Mouse (Mus musculus) liver, embryonic 14.5 days (tissue): ENCODE measurements around the gene Eya4. TPM values are rescaled to one million over a fixed set of nuclear protein-coding genes. Genes with fewer than 3 reads are reported as not detected.

ENCODE experiments used
- ATAC-seq: fragments of 200-750 bp; cut with Nextera tagmentation; 2 replicates; pipeline ENCODE4 v1.8.0; 2017; ENCODE audit warnings: moderate number of reproducible peaks, mild to moderate bottlenecking, moderate library complexity; ENCODE audit not compliant: insufficient read depth
- DNase-seq, 3 experiments: peaks; one replicate each; pipeline ENCODE4 v3.0.0-alpha.2; 2012 to 2013; ENCODE audit warnings: low read depth in 3 of 3, low spot score in 3 of 3
- H3K27ac ChIP-seq: fragments of 300-500 bp; sonication (generic); 2 replicates; pipeline ENCODE4 v1.5.1; 2014; ENCODE audit warnings: moderate library complexity, mild to moderate bottlenecking, control low read depth, inconsistent platforms
- H3K27me3 ChIP-seq: fragments of 300-500 bp; sonication (generic); 2 replicates; pipeline ENCODE4 v1.6.1; 2014; ENCODE audit warnings: mild to moderate bottlenecking, low read length, moderate library complexity; ENCODE audit not compliant: control insufficient read depth, insufficient read depth
- H3K36me3 ChIP-seq: fragments of 300-500 bp; sonication (generic); replicated peaks from 2 replicates; pipeline ENCODE4 v1.6.1; 2014; ENCODE audit warnings: low read depth; ENCODE audit not compliant: control insufficient read depth, insufficient read depth
- H3K4me1 ChIP-seq, 2 experiments: fragments of 200-500 bp in 1 of 2; fragments of 300-500 bp in 1 of 2; sonication (generic) in 1 of 2; replicated peaks; 2 replicates each; pipeline ENCODE4 v1.6.1; 2012 to 2014; ENCODE audit warnings: antibody characterized with exemption in 1 of 2, inconsistent platforms in 1 of 2, low read length in 1 of 2; ENCODE audit not compliant: control insufficient read depth in 2 of 2, insufficient read depth in 2 of 2
- H3K4me2 ChIP-seq: fragments of 300-500 bp; sonication (generic); 2 replicates; pipeline ENCODE4 v1.6.1; 2014; ENCODE audit warnings: low read depth, mild to moderate bottlenecking, control low read depth, moderate library complexity
- H3K4me3 ChIP-seq, 2 experiments: fragments of 200-500 bp in 1 of 2; fragments of 300-500 bp in 1 of 2; sonication (generic) in 1 of 2; 2 replicates each; pipeline ENCODE4 v1.5.1; 2012 to 2014; ENCODE audit warnings: low read depth in 2 of 2, low read length in 2 of 2, mild to moderate bottlenecking in 2 of 2, control low read depth in 1 of 2, inconsistent platforms in 1 of 2, moderate library complexity in 1 of 2; ENCODE audit not compliant: insufficient read depth in 1 of 2
- H3K9ac ChIP-seq: fragments of 300-500 bp; sonication (generic); replicated peaks from 2 replicates; pipeline ENCODE4 v1.6.1; 2014; ENCODE audit warnings: mild to moderate bottlenecking, control low read depth, moderate library complexity
- H3K9me3 ChIP-seq: fragments of 300-500 bp; sonication (generic); 2 replicates; pipeline ENCODE4 v1.6.1; 2016; ENCODE audit warnings: low read length, mixed read lengths; ENCODE audit not compliant: control insufficient read depth
- CTCF ChIP-seq: IDR thresholded peaks from 2 replicates; pipeline ENCODE4 v1.5.1; 2016; ENCODE audit warnings: antibody characterized with exemption, low read depth, control low read depth
- EP300 ChIP-seq: IDR thresholded peaks from 2 replicates; pipeline ENCODE4 v1.6.1; 2016; ENCODE audit warnings: antibody characterized with exemption, low read depth
- WGBS: fragments of 180-500 bp; shearing (Covaris S2); extraction: QIAGEN DNeasy Blood & Tissue Kit; methylation state at CpG from one replicate; pipeline ENCODE4 v1.1.7; 2014; ENCODE audit not compliant: insufficient replicate concordance; 5-methylcytosine and 5-hydroxymethylcytosine counted together
- polyA plus RNA-seq, 2 experiments: library from polyadenylated mRNA; depleted of rRNA in 1 of 2; stranded (reverse) in 1 of 2; unstranded in 1 of 2; fragments of >200 nt; fragmentation: Nextera tagmentation in 1 of 2; extraction: Ambion mirVana in 1 of 2; gene quantifications; 2 replicates each; pipeline versions ENCODE4 v1.2.1 to v1.2.3; 2012 to 2014

Gene Eya4
- polyA plus RNA-seq, 2 experiments = 0.13 to 0.19 TPM

GRCm38 (mm10) chr10:23349392-23350010 is 1.1 kb downstream of the Eya4 start:
- H3K4me3 ChIP-seq = peak overlapping the region; percentile 7 to 45
- H3K4me1 ChIP-seq = no peaks in the 10 kb centered on the region
- DNase-seq (no peak), ATAC-seq (no peak)
- H3K27me3 ChIP-seq = peaks cover 44% of the 10 kb centered on the region
- H3K27ac ChIP-seq = no peak overlapping the region
- peak overlapping the region; percentile 53 for H3K4me2 ChIP-seq
- no peak overlapping the region for H3K9ac ChIP-seq
- no peaks in the 10 kb centered on the region for H3K36me3 ChIP-seq
- TF ChIP-seq EP300 (no peak), CTCF (no peak)
- 1% methylated on average over 32 of the region's 33 CpGs for WGBS
- H3K9me3 ChIP-seq = no peaks in the 10 kb centered on the region

- no peaks in the 10 kb centered on the region for H3K4me1 ChIP-seq
- no peaks in the 10 kb centered on the region for H3K36me3 ChIP-seq
- peaks cover 44% of the 10 kb centered on the region for H3K27me3 ChIP-seq
- DNase-seq (no peak), ATAC-seq (no peak)
- H3K4me2 ChIP-seq = peak overlapping the region; percentile 53
- no peak overlapping the region for H3K9ac ChIP-seq
- TF ChIP-seq CTCF (no peak), EP300 (no peak)
- no peaks in the 10 kb centered on the region for H3K9me3 ChIP-seq
- WGBS = 1% methylated on average over 22 of the region's 22 CpGs
- H3K4me3 ChIP-seq = peak overlapping the region; percentile 7 to 12; a peak in 2 of 4 replicates
- no peak overlapping the region for H3K27ac ChIP-seq
Observed at GRCm38 (mm10) chr10:23348893-23349391, 1.6 kb downstream of the Eya4 start.

GRCm38 (mm10) chr10:23348101-23348892 is 2.3 kb downstream of the Eya4 start:
- 2% methylated on average over 34 of the region's 34 CpGs for WGBS
- TF ChIP-seq EP300 (no peak), CTCF (no peak)
- H3K9ac ChIP-seq = no peak overlapping the region
- no peaks in the 10 kb centered on the region for H3K4me1 ChIP-seq
- DNase-seq (no peak), ATAC-seq (no peak)
- no peak overlapping the region for H3K4me2 ChIP-seq
- no peaks in the 10 kb centered on the region for H3K9me3 ChIP-seq
- H3K27ac ChIP-seq = no peak overlapping the region
- H3K4me3 ChIP-seq = no peak overlapping the region
- H3K36me3 ChIP-seq = no peaks in the 10 kb centered on the region
- peaks cover 44% of the 10 kb centered on the region for H3K27me3 ChIP-seq

- TF ChIP-seq EP300 (no peak), CTCF (no peak)
- Histone ChIP-seq H3K27me3 (no peaks in the 10 kb centered on the region), H3K9me3 (no peaks in the 10 kb centered on the region), H3K36me3 (no peaks in the 10 kb centered on the region), H3K4me2 (no peak overlapping the region), H3K9ac (no peak overlapping the region), H3K4me3 (no peak overlapping the region), H3K4me1 (no peaks in the 10 kb centered on the region), H3K27ac (no peak overlapping the region)
- 26% methylated on average over 1 of the region's 1 CpGs for WGBS
- ATAC-seq = no peak
- DNase-seq = no peak
Observed at GRCm38 (mm10) chr10:23337250-23337649, 13.3 kb downstream of the Eya4 start.

GRCm38 (mm10) chr10:23332768-23333167 is 17.8 kb downstream of the Eya4 start:
- Histone ChIP-seq H3K9me3 (no peaks in the 10 kb centered on the region), H3K9ac (no peak overlapping the region), H3K27me3 (no peaks in the 10 kb centered on the region), H3K4me2 (no peak overlapping the region), H3K4me3 (no peak overlapping the region), H3K27ac (no peak overlapping the region), H3K4me1 (no peaks in the 10 kb centered on the region), H3K36me3 (no peaks in the 10 kb centered on the region)
- TF ChIP-seq EP300 (no peak), CTCF (no peak)
- 51% methylated on average over 5 of the region's 5 CpGs for WGBS
- DNase-seq (no peak), ATAC-seq (no peak)
